Mouse (Mus musculus): Measurements from ENCODE around the gene Usp34. TPM values are rescaled to one million over a fixed set of nuclear protein-coding genes. Genes with fewer than 3 reads are reported as not detected.
"Not testable (repeated sequence)": the region's sequence is repeated elsewhere in the genome, so short reads cannot be mapped to it uniquely, and the experiment has no call there.

The Usp34 gene
- total RNA-seq, 2 experiments from 2014 or later, result 49.6 to 54.3 TPM

- no peak for DNase-seq
- intact Hi-C loops (cut with DNase I), result no loop called here
Measured at GRCm38 (mm10) chr11:23332136-23332535, 25.4 kb downstream of the Usp34 start.

GRCm38 (mm10) chr11:23335160-23335559 lies 28.5 kb downstream of the Usp34 start:
- no peak for DNase-seq
- intact Hi-C loops (cut with DNase I), result no loop called here

GRCm38 (mm10) chr11:23357226-23357625 lies 50.5 kb downstream of the Usp34 start:
- intact Hi-C loops (cut with DNase I); DNase-seq: not testable (repeated sequence)

- DNase-seq, result not testable (repeated sequence)
- intact Hi-C loops (cut with DNase I), result loop anchor here (10.0 kb wide), 1 partner anchor 365 kb away; the partner anchor contains the start of gene Cct4
Measured at GRCm38 (mm10) chr11:23359687-23360235, 53.1 kb downstream of the Usp34 start.

GRCm38 (mm10) chr11:23362305-23362704 lies 55.6 kb downstream of the Usp34 start:
- DNase-seq, result no peak
- intact Hi-C loops (cut with DNase I), result loop anchor here (10.0 kb wide), 1 partner anchor 368 kb away; the partner anchor contains the start of gene Cct4

- no peak for DNase-seq
- intact Hi-C loops (cut with DNase I), result loop anchor here (10.0 kb wide), 1 partner anchor 370 kb away; the partner anchor contains the start of gene Cct4
Measured at GRCm38 (mm10) chr11:23364348-23364747, 57.7 kb downstream of the Usp34 start.

GRCm38 (mm10) chr11:23372032-23372431 lies 65.3 kb downstream of the Usp34 start:
- no peak for DNase-seq
- intact Hi-C loops (cut with DNase I), result no loop called here

- intact Hi-C loops (cut with DNase I), result no loop called here
- no peak for DNase-seq
Measured at GRCm38 (mm10) chr11:23372490-23372889, 65.8 kb downstream of the Usp34 start.

GRCm38 (mm10) chr11:23380055-23380454 lies 73.4 kb downstream of the Usp34 start:
- no peak for DNase-seq

GRCm38 (mm10) chr11:23380595-23380994 lies 73.9 kb downstream of the Usp34 start:
- no peak for DNase-seq
- intact Hi-C loops (cut with DNase I), result no loop called here

More at GRCm38 (mm10) chr11:23380055-23380454, 73.4 kb downstream of the Usp34 start:
- intact Hi-C loops (cut with DNase I), result no loop called here

- intact Hi-C loops (cut with DNase I), result no loop called here
- DNase-seq, result no peak
Measured at GRCm38 (mm10) chr11:23382787-23383186, 76.1 kb downstream of the Usp34 start.

GRCm38 (mm10) chr11:23389649-23390048 lies 83.0 kb downstream of the Usp34 start:
- intact Hi-C loops (cut with DNase I), result no loop called here

GRCm38 (mm10) chr11:23392567-23392966 lies 85.9 kb downstream of the Usp34 start:
- DNase-seq, result no peak
- intact Hi-C loops (cut with DNase I), result no loop called here

More at GRCm38 (mm10) chr11:23389649-23390048, 83.0 kb downstream of the Usp34 start:
- no peak for DNase-seq

GRCm38 (mm10) chr11:23396608-23397007 lies 89.9 kb downstream of the Usp34 start:
- DNase-seq, result no peak
- intact Hi-C loops (cut with DNase I), result no loop called here

- intact Hi-C loops (cut with DNase I), result no loop called here
Measured at GRCm38 (mm10) chr11:23400978-23401776, 94.5 kb downstream of the Usp34 start.

GRCm38 (mm10) chr11:23428301-23428700 lies 121.6 kb downstream of the Usp34 start:
- intact Hi-C loops (cut with DNase I), result loop anchor here (5.0 kb wide), 1 partner anchor 796 kb away; no protein-coding TSS in a partner anchor
- DNase-seq, result peak; percentile 31 to 52

More at GRCm38 (mm10) chr11:23400978-23401776, 94.5 kb downstream of the Usp34 start:
- no peak for DNase-seq

- DNase-seq, result no peak
- intact Hi-C loops (cut with DNase I), result no loop called here
Measured at GRCm38 (mm10) chr11:23430013-23430412, 123.3 kb downstream of the Usp34 start.

- intact Hi-C loops (cut with DNase I), result no loop called here
- no peak for DNase-seq
Measured at GRCm38 (mm10) chr11:23436076-23436475, 129.4 kb downstream of the Usp34 start.

GRCm38 (mm10) chr11:23465862-23466261 lies 159.2 kb downstream of the Usp34 start:
- DNase-seq; intact Hi-C loops (cut with DNase I): not testable (repeated sequence)

- intact Hi-C loops (cut with DNase I), result loop anchor here (10.0 kb wide), 1 partner anchor 495 kb away; the partner anchor contains the start of gene Cct4
- DNase-seq, result no peak
Measured at GRCm38 (mm10) chr11:23489955-23490354, 183.3 kb downstream of the Usp34 start.

GRCm38 (mm10) chr11:23492048-23492790 lies 185.5 kb downstream of the Usp34 start:
- intact Hi-C loops (cut with DNase I), result loop anchor here (10.0 kb wide), 1 partner anchor 497 kb away; the partner anchor contains the start of gene Cct4
- DNase-seq, result no peak
